Mouse (Mus musculus) CH12.LX (cell line): Measurements from ENCODE around the gene Myh2. TPM values are rescaled to one million over a fixed set of nuclear protein-coding genes. Genes with fewer than 3 reads are reported as not detected.

Experiments
- DNase-seq: peaks from one replicate; pipeline ENCODE4 v3.0.0-alpha.2; 2013; ENCODE audit errors: extremely low read depth
- H3K27ac ChIP-seq: 2 replicates; pipeline ENCODE4 v1.5.1; 2012; ENCODE audit warnings: low read depth, mild to moderate bottlenecking, control low read depth, moderate library complexity; ENCODE audit not compliant: insufficient read depth
- H3K27me3 ChIP-seq: replicated peaks from 2 replicates; pipeline ENCODE3; 2012; ENCODE audit warnings: inconsistent platforms
- H3K36me3 ChIP-seq, 2 experiments: replicated peaks in 1 of 2; 2 replicates each; pipeline versions ENCODE3 to v1.6.1; 2012; ENCODE audit warnings: inconsistent platforms in 1 of 2, low read length in 1 of 2, mild to moderate bottlenecking in 1 of 2, mixed read lengths in 1 of 2, moderate library complexity in 1 of 2; ENCODE audit not compliant: control insufficient read depth in 1 of 2, insufficient read depth in 1 of 2
- H3K4me1 ChIP-seq, 2 experiments: 2 replicates each; pipeline ENCODE4 v1.6.1; 2012; ENCODE audit warnings: inconsistent platforms in 1 of 2, moderate library complexity in 1 of 2; ENCODE audit not compliant: insufficient read depth in 2 of 2, control insufficient read depth in 1 of 2
- H3K4me2 ChIP-seq: 2 replicates; pipeline ENCODE4 v1.6.1; 2012; ENCODE audit warnings: low read depth, mild to moderate bottlenecking, control low read depth; ENCODE audit not compliant: poor library complexity, insufficient read depth, severe bottlenecking
- H3K4me3 ChIP-seq, 3 experiments: fragments of 150-350 bp in 1 of 3; sonication (generic) in 1 of 3; replicated peaks in 1 of 3; 2 replicates each; pipeline versions ENCODE3 to v1.5.1; 2011 to 2012; ENCODE audit warnings: low read depth in 2 of 3, low read length in 2 of 3, mild to moderate bottlenecking in 2 of 3, moderate library complexity in 2 of 3, control low read depth in 1 of 3, improper control_type of control experiment in 1 of 3, inconsistent platforms in 1 of 3, mixed read lengths in 1 of 3; ENCODE audit not compliant: poor library complexity in 1 of 3
- H3K79me2 ChIP-seq: replicated peaks from 2 replicates; pipeline ENCODE4 v1.6.1; 2012; ENCODE audit warnings: mild to moderate bottlenecking, moderate library complexity; ENCODE audit not compliant: control insufficient read depth, poor library complexity, insufficient read depth, severe bottlenecking; ENCODE audit errors: extremely low read depth
- H3K9ac ChIP-seq: 2 replicates; pipeline ENCODE4 v1.6.1; 2012; ENCODE audit warnings: low read depth, mild to moderate bottlenecking, control low read depth, moderate library complexity; ENCODE audit not compliant: insufficient read depth
- H3K9me3 ChIP-seq: replicated peaks from 2 replicates; pipeline ENCODE3; 2012; ENCODE audit warnings: low read length, inconsistent platforms, mixed read lengths
- BHLHE40 ChIP-seq: IDR thresholded peaks from 2 replicates; pipeline ENCODE4 v1.6.1; 2011; ENCODE audit warnings: mild to moderate bottlenecking, low read depth, low read length, improper control_type of control experiment
- CHD1 ChIP-seq: IDR thresholded peaks from 2 replicates; pipeline ENCODE4 v1.6.1; 2012; ENCODE audit warnings: low read depth, low read length, improper control_type of control experiment, inconsistent platforms
- CHD2 ChIP-seq: IDR thresholded peaks from 2 replicates; pipeline ENCODE4 v1.6.1; 2011; ENCODE audit warnings: low read length, improper control_type of control experiment
- CTCF ChIP-seq, 2 experiments: IDR thresholded peaks in 1 of 2; conservative IDR thresholded peaks in 1 of 2; 2 replicates each; pipeline ENCODE4 v1.5.1; 2011 to 2012; ENCODE audit warnings: low read depth in 2 of 2, low read length in 2 of 2, improper control_type of control experiment in 1 of 2, inconsistent platforms in 1 of 2, mild to moderate bottlenecking in 1 of 2, moderate library complexity in 1 of 2
- E2F4 ChIP-seq: IDR thresholded peaks from 2 replicates; pipeline ENCODE4 v1.6.1; 2011; ENCODE audit warnings: low read depth, low read length, improper control_type of control experiment; ENCODE audit not compliant: insufficient replicate concordance
- ELF1 ChIP-seq: IDR thresholded peaks from 2 replicates; pipeline ENCODE4 v1.6.1; 2014; ENCODE audit warnings: low read depth, mild to moderate bottlenecking, inconsistent platforms, low read length, improper control_type of control experiment
- EP300 ChIP-seq: IDR thresholded peaks from 2 replicates; pipeline ENCODE4 v1.6.1; 2011; ENCODE audit warnings: low read length, improper control_type of control experiment
- ETS1 ChIP-seq: conservative IDR thresholded peaks from 2 replicates; pipeline ENCODE4 v1.6.1; 2012; ENCODE audit warnings: low read depth, mild to moderate bottlenecking, inconsistent platforms, low read length, improper control_type of control experiment, moderate library complexity
- GABPA ChIP-seq: IDR thresholded peaks from 2 replicates; pipeline ENCODE4 v1.6.1; 2012; ENCODE audit warnings: low read depth, low read length, improper control_type of control experiment, inconsistent platforms; ENCODE audit not compliant: insufficient replicate concordance
- HCFC1 ChIP-seq: IDR thresholded peaks from 2 replicates; pipeline ENCODE4 v1.6.1; 2012; ENCODE audit warnings: low read depth, mild to moderate bottlenecking, inconsistent platforms, low read length, improper control_type of control experiment
- IRF4 ChIP-seq: IDR thresholded peaks from 2 replicates; pipeline ENCODE4 v1.6.1; 2014; ENCODE audit warnings: low read depth, mild to moderate bottlenecking, inconsistent platforms, low read length, improper control_type of control experiment
- JUND ChIP-seq: conservative IDR thresholded peaks from 2 replicates; pipeline ENCODE4 v1.6.1; 2011; ENCODE audit warnings: low read depth, low read length, improper control_type of control experiment
- KAT2A ChIP-seq: IDR thresholded peaks from 2 replicates; pipeline ENCODE4 v1.6.1; 2012; ENCODE audit warnings: low read length, improper control_type of control experiment, inconsistent platforms; ENCODE audit not compliant: insufficient replicate concordance
- MAFK ChIP-seq: IDR thresholded peaks from 2 replicates; pipeline ENCODE4 v1.6.1; 2011; ENCODE audit warnings: low read length, improper control_type of control experiment; ENCODE audit not compliant: insufficient replicate concordance
- MAZ ChIP-seq: IDR thresholded peaks from 2 replicates; pipeline ENCODE4 v1.6.1; 2012; ENCODE audit warnings: low read depth, mild to moderate bottlenecking, inconsistent platforms, low read length, improper control_type of control experiment, moderate library complexity
- MEF2A ChIP-seq: IDR thresholded peaks from 2 replicates; pipeline ENCODE4 v1.6.1; 2014; ENCODE audit warnings: low read depth, mild to moderate bottlenecking, inconsistent platforms, low read length, improper control_type of control experiment, borderline replicate concordance
- NELFE ChIP-seq: IDR thresholded peaks from 2 replicates; pipeline ENCODE4 v1.6.1; 2011; ENCODE audit warnings: low read depth, low read length, improper control_type of control experiment
- PAX5 ChIP-seq: IDR thresholded peaks from 2 replicates; pipeline ENCODE4 v1.6.1; 2012; ENCODE audit warnings: low read length, inconsistent platforms, mixed read lengths
- POLR2AphosphoS2 ChIP-seq: IDR thresholded peaks from 2 replicates; pipeline ENCODE4 v1.6.1; 2011; ENCODE audit warnings: low read depth, low read length, improper control_type of control experiment
- RAD21 ChIP-seq: IDR thresholded peaks from 2 replicates; pipeline ENCODE4 v1.6.1; 2011; ENCODE audit warnings: low read depth, mild to moderate bottlenecking, low read length, improper control_type of control experiment, moderate library complexity
- RCOR1 ChIP-seq: conservative IDR thresholded peaks from 2 replicates; pipeline ENCODE4 v1.6.1; 2012; ENCODE audit warnings: low read depth, mild to moderate bottlenecking, inconsistent platforms, low read length, improper control_type of control experiment
- SIN3A ChIP-seq: IDR thresholded peaks from 2 replicates; pipeline ENCODE4 v1.6.1; 2012; ENCODE audit warnings: low read length, improper control_type of control experiment, inconsistent platforms
- TBP ChIP-seq: conservative IDR thresholded peaks from 2 replicates; pipeline ENCODE4 v1.6.1; 2011; ENCODE audit warnings: low read depth, low read length, improper control_type of control experiment
- TCF12 ChIP-seq: IDR thresholded peaks from 2 replicates; pipeline ENCODE4 v1.6.1; 2014; ENCODE audit warnings: low read depth, mild to moderate bottlenecking, inconsistent platforms, low read length, improper control_type of control experiment
- UBTF ChIP-seq: IDR thresholded peaks from 2 replicates; pipeline ENCODE4 v1.6.1; 2012; ENCODE audit warnings: low read depth, mild to moderate bottlenecking, inconsistent platforms, low read length, improper control_type of control experiment, moderate library complexity
- USF2 ChIP-seq: conservative IDR thresholded peaks from 2 replicates; pipeline ENCODE4 v1.6.1; 2011; ENCODE audit warnings: low read depth, low read length, improper control_type of control experiment
- ZKSCAN1 ChIP-seq: IDR thresholded peaks from 2 replicates; pipeline ENCODE4 v1.6.1; 2012; ENCODE audit warnings: low read depth, inconsistent platforms, low read length, improper control_type of control experiment, borderline replicate concordance
- ZMIZ1 ChIP-seq: IDR thresholded peaks from 2 replicates; pipeline ENCODE4 v1.6.1; 2012; ENCODE audit warnings: low read depth, mild to moderate bottlenecking, inconsistent platforms, low read length, improper control_type of control experiment
- ZNF384 ChIP-seq: IDR thresholded peaks from 2 replicates; pipeline ENCODE4 v1.6.1; 2012; ENCODE audit warnings: low read depth, low read length, improper control_type of control experiment, inconsistent platforms
- dilution Hi-C: fragments of 300-500 bp; cut with MboI; formaldehyde crosslinking; loops from 2 replicates; pipeline ENCODE4 v1.14.3; 2020; ENCODE audit warnings: low sequenced_read_pairs; ENCODE audit not compliant: extremely low pct_unique_long_range_greater_than_20kb, extremely low pct_ligation_motif_present
- in situ Hi-C: fragments of 300-500 bp; cut with MboI; formaldehyde crosslinking; loops from 3 replicates; pipeline ENCODE4 v1.14.3; 2019; ENCODE audit warnings: low sequenced_read_pairs, low pct_ligation_motif_present, low pct_unique_long_range_greater_than_20kb, mixed read lengths
- polyA plus RNA-seq: library from polyadenylated mRNA; unstranded; fragments of >175 nt; gene quantifications from 2 replicates; pipeline ENCODE4 v1.2.1, GENCODE M21; 2012; ENCODE audit warnings: low read depth; ENCODE audit not compliant: insufficient read length
- total RNA-seq, 2 experiments: library from RNA; depleted of rRNA; stranded (reverse); fragments of 300-350 nt in 1 of 2; fragments of >200 nt in 1 of 2; gene quantifications; 2 replicates each; pipeline ENCODE4 v1.2.3; 2012 to 2014

The Myh2 gene
- total and polyA plus RNA-seq, 3 experiments = 0.04 to 0.08 TPM; not detected in 1

- peak; percentile 96 for DNase-seq
These were observed 26.8 kb upstream of the Myh2 start for GRCm38 (mm10) chr11:67143863-67144498.

GRCm38 (mm10) chr11:67144559-67145265 is 26.1 kb upstream of the Myh2 start:
- H3K4me2 ChIP-seq = peak overlapping the region; percentile 70; the same call in 1 of the 2 replicates
- H3K79me2 ChIP-seq = peaks cover 8% of the 10 kb centered on the region
- peaks cover 12 to 27% of the 10 kb centered on the region in 2 experiments for H3K36me3 ChIP-seq
- H3K4me3 ChIP-seq = peak overlapping the region; percentile 50 to 64 (median 62)
- no peaks in the 10 kb centered on the region for H3K27me3 ChIP-seq
- dilution Hi-C loops = no loop called here
- H3K27ac ChIP-seq = peak overlapping the region; percentile 93
- H3K9ac ChIP-seq = peak overlapping the region; percentile 74
- peaks cover 11 to 67% of the 10 kb centered on the region in 2 experiments for H3K4me1 ChIP-seq
- DNase-seq = peak; percentile 97
- H3K9me3 ChIP-seq = no peaks in the 10 kb centered on the region
- in situ Hi-C loops = no loop called here
- TF ChIP-seq E2F4 (no peak), UBTF (peak; percentile 44; the same call in 1 of the 2 replicates), ZNF384 (peak; percentile 14; the same call in 1 of the 2 replicates), USF2 (peak; percentile 40), SIN3A (peak; percentile 15), POLR2AphosphoS2 (peak; percentile 97), BHLHE40 (peak; percentile 76), TBP (peak; percentile 55), GABPA (no peak), RCOR1 (peak; percentile 90), ZMIZ1 (peak; percentile 94), TCF12 (peak; percentile 90), ELF1 (no peak), ZKSCAN1 (no peak), MAFK (peak; percentile 73), CHD2 (peak; percentile 85), MEF2A (peak; percentile 46), CTCF (conservative IDR thresholded peaks at IDR 0.05 in 1 of 2, IDR thresholded peaks at IDR 0.05 in 1 of 2; ENCODE audit: low read depth in 2 of 2, low read length in 2 of 2) (no peak), RAD21 (peak; percentile 1), HCFC1 (peak; percentile 25; the same call in 1 of the 2 replicates), ETS1 (peak; percentile 64)

More at GRCm38 (mm10) chr11:67143863-67144498, 26.8 kb upstream of the Myh2 start:
- Histone ChIP-seq H3K27me3 (no peaks in the 10 kb centered on the region), H3K36me3 (peaks cover 11 to 26% of the 10 kb centered on the region in 2 experiments), H3K4me1 (peaks cover 11 to 67% of the 10 kb centered on the region in 2 experiments), H3K4me3 (peak overlapping the region; percentile 50 to 64 (median 62)), H3K9ac (peak overlapping the region; percentile 74), H3K79me2 (peaks cover 8% of the 10 kb centered on the region), H3K4me2 (peak overlapping the region; percentile 31; the same call in 1 of the 2 replicates)
- dilution Hi-C loops = no loop called here
- TF ChIP-seq EP300 (0 out of 2 replicates have a peak, but pooled peaks have one; percentile 13), ETS1 (peak; percentile 46), MAFK (peak; percentile 21; the same call in 1 of the 2 replicates), E2F4 (0 out of 2 replicates have a peak, but pooled peaks have one; percentile 56), IRF4 (peak; percentile 34), CHD1 (peak; percentile 79), KAT2A (no peak), JUND (peak; percentile 1; the same call in 1 of the 2 replicates), ZNF384 (peak; percentile 78), PAX5 (no peak), HCFC1 (peak; percentile 34), TCF12 (no peak), ELF1 (peak; percentile 4; the same call in 1 of the 2 replicates), NELFE (peak; percentile 33), MAZ (peak; percentile 63; the same call in 1 of the 2 replicates), RCOR1 (peak; percentile 19; the same call in 1 of the 2 replicates), MEF2A (peak; percentile 51; the same call in 1 of the 2 replicates), BHLHE40 (no peak; the same call in 1 of the 2 replicates)
- TF ChIP-seq, all 38 proteins: peak for 14
- in situ Hi-C loops = no loop called here
- peak overlapping the region; percentile 93 for H3K27ac ChIP-seq
- no peaks in the 10 kb centered on the region for H3K9me3 ChIP-seq
